ENCODE assay signal across 10 mouse cellular contexts in the genomic region with DNA sequence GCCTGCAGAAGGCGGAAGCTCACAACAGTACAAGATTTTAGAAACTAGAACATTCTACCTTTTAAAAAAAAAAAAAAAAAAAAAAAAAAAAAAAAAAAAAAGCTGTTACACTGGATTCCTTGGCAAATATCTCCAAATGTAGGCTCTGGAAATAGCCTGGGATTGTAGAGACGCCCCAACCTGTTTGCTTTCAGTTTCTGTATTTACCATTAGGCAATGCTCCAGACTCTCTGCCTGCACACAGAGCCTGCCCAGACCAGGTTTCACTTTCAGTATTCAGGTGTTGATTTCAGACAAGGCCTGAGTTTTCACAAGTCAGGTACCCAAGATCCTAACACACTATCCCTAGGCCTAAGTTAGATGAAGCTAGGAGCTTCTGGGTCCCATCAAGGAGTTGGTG. TPM values are rescaled to one million over a fixed set of nuclear protein-coding genes. Genes with fewer than 3 reads are reported as not detected.
A peak's percentile ranks its signal among the peaks of the same experiment; 100 is the strongest.
DNase-seq lines count a peak whose midpoint lies in the region; ATAC-seq and TF ChIP-seq lines count a peak whose summit lies in the region.
"Had no signal": no experiment of that assay in that cellular context is flagged by ENCODE, and none has a peak within 500 bp of the region (broad histone marks: within the 10 kb centered on the region; RNA-seq: fewer than 3 reads in every experiment).

No protein-coding gene starts in this region.

- no peak overlapping the region for H3K27ac ChIP-seq in heart, embryonic 12.5 days (ENCODE audit: poor library complexity, severe bottlenecking)
- no peak overlapping the region; the same call in 1 of the 2 replicates for H3K27ac ChIP-seq in lung, embryonic 14.5 days (ENCODE audit: low read depth)
- H3K27ac ChIP-seq in midbrain, embryonic 13.5 days, result no peak overlapping the region
- H3K27ac ChIP-seq: heart, embryonic 13.5 days had no signal

- no peak overlapping the region for H3K4me2 ChIP-seq in heart, embryonic 12.5 days
- no peak overlapping the region for H3K4me2 ChIP-seq in lung, embryonic 14.5 days
- no peak overlapping the region for H3K4me2 ChIP-seq in midbrain, embryonic 13.5 days (replicated peaks)
- H3K4me2 ChIP-seq: heart, embryonic 13.5 days had no signal

- no peak overlapping the region for H3K9ac ChIP-seq in heart, embryonic 12.5 days
- H3K9ac ChIP-seq in lung, embryonic 14.5 days, result no peak overlapping the region
- no peak overlapping the region for H3K9ac ChIP-seq in midbrain, embryonic 13.5 days (replicated peaks)
- H3K9ac ChIP-seq: heart, embryonic 13.5 days had no signal

- H3K36me3 ChIP-seq in heart, embryonic 12.5 days, result no peaks in the 10 kb centered on the region
- H3K36me3 ChIP-seq in lung, embryonic 14.5 days (ENCODE audit: insufficient read depth), result no peaks in the 10 kb centered on the region
- H3K36me3 ChIP-seq in midbrain, embryonic 13.5 days, result no peaks in the 10 kb centered on the region
- H3K36me3 ChIP-seq: heart, embryonic 13.5 days had no signal

- DNase-seq in heart, adult 9 months (ENCODE audit: low spot score in 2 of 2), result peak; percentile 65 to 75
- peak; percentile 41 for DNase-seq in thymus, postnatal 25 days
- DNase-seq in thymus, postnatal 10 days (ENCODE audit: low spot score in 2 of 2), result no peak
- DNase-seq in lung, embryonic 14.5 days, result peak; percentile 67
- no peak for DNase-seq in retina, postnatal 1 day
- DNase-seq in retina, embryonic 14.5 days (ENCODE audit: low spot score), result no peak
- DNase-seq: cerebellum, adult 9-10 months had no signal

- H3K27me3 ChIP-seq in heart, embryonic 12.5 days (replicated peaks), result no peaks in the 10 kb centered on the region
- H3K27me3 ChIP-seq in lung, embryonic 14.5 days (ENCODE audit: insufficient read depth, low read length), result no peaks in the 10 kb centered on the region
- no peaks in the 10 kb centered on the region for H3K27me3 ChIP-seq in midbrain, embryonic 13.5 days
- H3K27me3 ChIP-seq: heart, embryonic 13.5 days had no signal

- 73% methylated on average over 2 of the region's 2 CpGs for WGBS in heart, embryonic 12.5 days
- 58% methylated on average over 2 of the region's 2 CpGs for WGBS in lung, embryonic 14.5 days
- WGBS in midbrain, embryonic 13.5 days, result 93% methylated on average over 2 of the region's 2 CpGs

- H3K4me1 ChIP-seq in heart, embryonic 12.5 days (replicated peaks), result peaks cover 40% of the 10 kb centered on the region
- H3K4me1 ChIP-seq in lung, embryonic 14.5 days (ENCODE audit: insufficient read depth), result peaks cover 16% of the 10 kb centered on the region; the same call in 1 of the 2 replicates
- H3K4me1 ChIP-seq in midbrain, embryonic 13.5 days (replicated peaks), result peaks cover 3% of the 10 kb centered on the region; the same call in 1 of the 2 replicates

- no peak overlapping the region for H3K4me3 ChIP-seq in heart, embryonic 12.5 days
- H3K4me3 ChIP-seq in lung, embryonic 14.5 days (ENCODE audit: low read depth, low read length), result no peak overlapping the region
- no peak overlapping the region for H3K4me3 ChIP-seq in midbrain, embryonic 13.5 days (replicated peaks)
- H3K4me3 ChIP-seq: heart, embryonic 13.5 days had no signal

- ATAC-seq in heart, embryonic 12.5 days (ENCODE audit: insufficient number of reproducible peaks, low FRiP score), result no peak
- ATAC-seq in lung, embryonic 14.5 days (ENCODE audit: insufficient read depth), result peak; percentile 48; the same call in 1 of the 2 replicates
- ATAC-seq in midbrain, embryonic 13.5 days, result no peak

- no peak for TF ChIP-seq CTCF in lung, embryonic 14.5 days (IDR thresholded peaks at IDR 0.05; ENCODE audit: low read depth)

- no peaks in the 10 kb centered on the region for H3K9me3 ChIP-seq in heart, embryonic 12.5 days (replicated peaks)
- no peaks in the 10 kb centered on the region for H3K9me3 ChIP-seq in lung, embryonic 14.5 days (ENCODE audit: low read depth, low read length)
- no peaks in the 10 kb centered on the region for H3K9me3 ChIP-seq in midbrain, embryonic 13.5 days
- H3K9me3 ChIP-seq: heart, embryonic 13.5 days had no signal

RNA-seq across cellular contexts. Expression of gene Socs1, which starts 44.3 kb away (rescaled TPM):
- 6.0 and 6.2 TPM in 2 replicates for polyA plus RNA-seq in heart, embryonic 12.5 days (2016; fragmentation: Nextera tagmentation; extraction: Ambion mirVana)
- 9.1 and 9.3 TPM in 2 replicates for polyA plus RNA-seq in lung, embryonic 14.5 days (2014; fragmentation: Nextera tagmentation; extraction: Ambion mirVana)
- polyA plus RNA-seq in midbrain, embryonic 13.5 days (2015; fragmentation: Nextera tagmentation; extraction: Ambion mirVana), result 1.3 and 2.3 TPM in 2 replicates

RNA-seq across cellular contexts. Expression of gene Tnp2, which starts 47.4 kb away (rescaled TPM):
- not detected in 2 replicates for polyA plus RNA-seq in heart, embryonic 12.5 days (2016; fragmentation: Nextera tagmentation; extraction: Ambion mirVana)
- polyA plus RNA-seq in lung, embryonic 14.5 days (2014; fragmentation: Nextera tagmentation; extraction: Ambion mirVana), result not detected in 2 replicates
- polyA plus RNA-seq in midbrain, embryonic 13.5 days (2015; fragmentation: Nextera tagmentation; extraction: Ambion mirVana), result not detected in 2 replicates
- polyA plus RNA-seq: heart, embryonic 13.5 days had no signal

RNA-seq across cellular contexts. Expression of gene Prm3, which starts 49.6 kb away (rescaled TPM):
- polyA plus RNA-seq in heart, embryonic 12.5 days (2016; fragmentation: Nextera tagmentation; extraction: Ambion mirVana), result not detected in 2 replicates
- not detected in 2 replicates for polyA plus RNA-seq in lung, embryonic 14.5 days (2014; fragmentation: Nextera tagmentation; extraction: Ambion mirVana)
- not detected in 2 replicates for polyA plus RNA-seq in midbrain, embryonic 13.5 days (2015; fragmentation: Nextera tagmentation; extraction: Ambion mirVana)
- polyA plus RNA-seq: heart, embryonic 13.5 days had no signal

RNA-seq across cellular contexts. Expression of gene Prm2, which starts 54.9 kb away (rescaled TPM):
- not detected in 2 replicates for polyA plus RNA-seq in heart, embryonic 12.5 days (2016; fragmentation: Nextera tagmentation; extraction: Ambion mirVana)
- polyA plus RNA-seq in lung, embryonic 14.5 days (2014; fragmentation: Nextera tagmentation; extraction: Ambion mirVana), result not detected in 2 replicates
- polyA plus RNA-seq in midbrain, embryonic 13.5 days (2015; fragmentation: Nextera tagmentation; extraction: Ambion mirVana), result not detected in 2 replicates
- polyA plus RNA-seq: heart, embryonic 13.5 days had no signal

Comparison
In these comparisons a context has a peak if more than half of its experiments do, and no peak if none do; other contexts are left out.
1. DNase-seq: peak in heart, adult 9 months (2 of 2), thymus, postnatal 25 days (single experiment) and lung, embryonic 14.5 days (single experiment); none in thymus, postnatal 10 days (0 of 2), retina, postnatal 1 day (single experiment) and retina, embryonic 14.5 days (single experiment).